Mouse (Mus musculus) T-cell, adult 66 days (primary cell): ENCODE measurements around the gene Gm10800. TPM values are rescaled to one million over a fixed set of nuclear protein-coding genes. Genes with fewer than 3 reads are reported as not detected.

ENCODE experiments used
- total RNA-seq, 2 experiments: library from RNA; stranded (reverse); gene quantifications; 3 replicates in 1 of 2; 4 replicates in 1 of 2; pipeline ENCODE4 v1.2.4; 2023

The Gm10800 gene
- total RNA-seq, result 1 to 10 TPM; 1.2 to 2.9 TPM

GRCm38 (mm10) chr2:98667201-98667600 is at the start of gene Gm10800:
TSS of gene Gm10800 (minus strand) at chr2:98667301.

GRCm38 (mm10) chr2:98661937-98662336 is 5.2 kb downstream of the Gm10800 start, which contains the start of gene Gm10801:
TSS of gene Gm10801 (plus strand) at chr2:98662237.

Other genes starting within 250 kb of the Gm10800 start
- gene Gm10801, start 5.1 kb downstream of the Gm10800 start, total RNA-seq, result not detected